Mouse (Mus musculus) heart, postnatal 14 days (tissue): ENCODE results near the gene Tstd3. TPM values are rescaled to one million over a fixed set of nuclear protein-coding genes. Genes with fewer than 3 reads are reported as not detected.
A peak's percentile ranks its signal among the peaks of the same experiment; 100 is the strongest.
"Not testable (repeated sequence)": the region's sequence is repeated elsewhere in the genome, so short reads cannot be mapped to it uniquely, and the experiment has no call there.

Experiments used
- DNase-seq, 2 experiments: peaks; one replicate each; pipeline ENCODE4 v3.0.0; 2021 to 2022
- intact Hi-C: fragments of 180-260 bp; cut with DNase I; formaldehyde crosslinking; loops from one replicate; pipeline ENCODE4 v1.15.1; 2025
- total RNA-seq, 2 experiments: library from RNA; stranded (reverse); gene quantifications; 2 replicates each; pipeline ENCODE4 v1.2.3; 2021

Tstd3 gene
- total RNA-seq, 2 experiments from 2014 or later, result 12.5 TPM

GRCm38 (mm10) chr4:21758860-21759259, 8.2 kb downstream of the Tstd3 start:
- no peak for DNase-seq
- intact Hi-C loops, result no loop called here

GRCm38 (mm10) chr4:21755123-21755789, 11.8 kb downstream of the Tstd3 start:
- intact Hi-C loops, result no loop called here
- DNase-seq, result no peak

GRCm38 (mm10) chr4:21745723-21746122, 21.3 kb downstream of the Tstd3 start:
- DNase-seq, result no peak
- intact Hi-C loops, result no loop called here

GRCm38 (mm10) chr4:21744142-21744541, 22.9 kb downstream of the Tstd3 start:
- intact Hi-C loops, result not testable (repeated sequence)

GRCm38 (mm10) chr4:21739169-21739568, 27.8 kb downstream of the Tstd3 start:
- no peak for DNase-seq
- intact Hi-C loops, result no loop called here

More at GRCm38 (mm10) chr4:21744142-21744541, 22.9 kb downstream of the Tstd3 start:
- DNase-seq, result not testable (repeated sequence)

GRCm38 (mm10) chr4:21727615-21728165, 39.3 kb downstream of the Tstd3 start, which contains the start of gene Ccnc:
Ccnc (plus strand) TSS chr4:21727701.
- intact Hi-C loops, result loop anchor here (5.0 kb wide), 2 partner anchors 50 to 85 kb away; no protein-coding TSS in a partner anchor

GRCm38 (mm10) chr4:21726912-21727614, 39.9 kb downstream of the Tstd3 start:
- intact Hi-C loops, result loop anchor here (5.0 kb wide), 2 partner anchors 50 to 85 kb away; no protein-coding TSS in a partner anchor
- peak; percentile 9 to 33 for DNase-seq

More at GRCm38 (mm10) chr4:21727615-21728165, 39.3 kb downstream of the Tstd3 start, which contains the start of gene Ccnc:
- DNase-seq, result peak; percentile 91 to 92

- DNase-seq, result no peak
- intact Hi-C loops, result no loop called here
These were observed 44.2 kb downstream of the Tstd3 start for GRCm38 (mm10) chr4:21722752-21723334.

- peak; percentile 81 to 90 for DNase-seq
- intact Hi-C loops, result no loop called here
These were observed 54.9 kb downstream of the Tstd3 start for GRCm38 (mm10) chr4:21712147-21712546.

Other genes starting within 250 kb of the Tstd3 start
- gene Prdm13, start 81.2 kb downstream of the Tstd3 start, total RNA-seq, result not detected
- gene Ccnc, start 39.5 kb downstream of the Tstd3 start, total RNA-seq, result 10 to 100 TPM; 13.7 to 17.2 TPM
- 10 to 100 TPM; 12.6 to 17.1 TPM for gene Usp45, start 56 bp downstream of the Tstd3 start, total RNA-seq
- 10 to 100 TPM; 38.7 to 56.3 TPM for gene Pnisr, start 80.4 kb upstream of the Tstd3 start, total RNA-seq
- gene Coq3, start 112.5 kb upstream of the Tstd3 start, total RNA-seq, result 10 to 100 TPM; 32.4 to 34.2 TPM
- gene Faxc, start 164.1 kb upstream of the Tstd3 start, total RNA-seq, result 1 to 10 TPM in 1 of 2 experiments, under 1 TPM in 1; 0.79 to 1.0 TPM